Mouse (Mus musculus) ES-E14 (cell line): ENCODE data around the gene Scn11a. TPM values are rescaled to one million over a fixed set of nuclear protein-coding genes. Genes with fewer than 3 reads are reported as not detected.

ENCODE experiments used
- DNase-seq: peaks from one replicate; pipeline ENCODE4 v3.0.0-alpha.2; 2013; ENCODE audit warnings: low read depth, low spot score
- H3K27ac ChIP-seq: 2 replicates; pipeline ENCODE4 v1.5.1; 2012; ENCODE audit warnings: low read depth, mild to moderate bottlenecking, low read length, moderate library complexity, mixed read lengths; ENCODE audit not compliant: poor library complexity, insufficient read depth, severe bottlenecking
- H3K36me3 ChIP-seq: 2 replicates; pipeline ENCODE4 v1.6.1; 2012; ENCODE audit warnings: mild to moderate bottlenecking, low read length, moderate library complexity, mixed read lengths; ENCODE audit not compliant: control insufficient read depth, poor library complexity, insufficient read depth, severe bottlenecking
- H3K4me1 ChIP-seq, 2 experiments: fragments of 150-350 bp in 1 of 2; sonication (generic) in 1 of 2; 2 replicates each; pipeline ENCODE4 v1.6.1; 2012; ENCODE audit warnings: low read length in 2 of 2, mild to moderate bottlenecking in 1 of 2, mixed read lengths in 1 of 2; ENCODE audit not compliant: control insufficient read depth in 2 of 2, insufficient read depth in 2 of 2, poor library complexity in 1 of 2
- H3K4me3 ChIP-seq, 2 experiments: fragments of 150-350 bp in 1 of 2; sonication (generic) in 1 of 2; 2 replicates each; pipeline ENCODE4 v1.5.1; 2012; ENCODE audit warnings: low read length in 2 of 2, low read depth in 1 of 2, mild to moderate bottlenecking in 1 of 2, mixed read lengths in 1 of 2; ENCODE audit not compliant: insufficient read depth in 1 of 2, poor library complexity in 1 of 2, severe bottlenecking in 1 of 2
- H3K9ac ChIP-seq: 2 replicates; pipeline ENCODE4 v1.6.1; 2012; ENCODE audit warnings: low read depth, mild to moderate bottlenecking, low read length, mixed read lengths; ENCODE audit not compliant: poor library complexity, insufficient read depth, severe bottlenecking
- H3K9me3 ChIP-seq: fragments of 150-350 bp; sonication (generic); 2 replicates; pipeline ENCODE4 v1.6.1; 2012; ENCODE audit warnings: low read depth, mild to moderate bottlenecking, low read length; ENCODE audit not compliant: control insufficient read depth, insufficient read depth
- CHD2 ChIP-seq: IDR thresholded peaks from 2 replicates; pipeline ENCODE4 v1.6.1; 2014; ENCODE audit warnings: mild to moderate bottlenecking, low read depth, low read length, inconsistent platforms
- HCFC1 ChIP-seq: IDR thresholded peaks from 2 replicates; pipeline ENCODE4 v1.6.1; 2012; ENCODE audit warnings: low read length, inconsistent platforms, borderline replicate concordance; ENCODE audit not compliant: insufficient read depth
- MAFK ChIP-seq: IDR thresholded peaks from 2 replicates; pipeline ENCODE4 v1.6.1; 2014; ENCODE audit warnings: mild to moderate bottlenecking, low read depth, low read length, inconsistent platforms; ENCODE audit not compliant: insufficient read depth
- ZC3H11A ChIP-seq: IDR thresholded peaks from 2 replicates; pipeline ENCODE4 v1.6.1; 2012; ENCODE audit warnings: low read depth, mild to moderate bottlenecking, inconsistent platforms, low read length, borderline replicate concordance
- ZNF384 ChIP-seq: IDR thresholded peaks from 2 replicates; pipeline ENCODE4 v1.6.1; 2012; ENCODE audit warnings: low read depth, low read length, inconsistent platforms
- in situ Hi-C, 2 experiments: fragments of 600-800 bp; cut with MboI; formaldehyde crosslinking; loops; one replicate each; pipeline ENCODE4 v1.15.1; 2025; ENCODE audit warnings: low sequenced_read_pairs in 2 of 2, inconsistent platforms in 1 of 2; ENCODE audit not compliant: unreplicated experiment in 2 of 2
- total RNA-seq: library from RNA; depleted of rRNA; stranded (reverse); fragments of 300-350 nt; gene quantifications from 2 replicates; pipeline ENCODE4 v1.2.3, GENCODE M21; 2012

Scn11a gene
- total RNA-seq, 1 experiment: 0.18 TPM

DNA sequence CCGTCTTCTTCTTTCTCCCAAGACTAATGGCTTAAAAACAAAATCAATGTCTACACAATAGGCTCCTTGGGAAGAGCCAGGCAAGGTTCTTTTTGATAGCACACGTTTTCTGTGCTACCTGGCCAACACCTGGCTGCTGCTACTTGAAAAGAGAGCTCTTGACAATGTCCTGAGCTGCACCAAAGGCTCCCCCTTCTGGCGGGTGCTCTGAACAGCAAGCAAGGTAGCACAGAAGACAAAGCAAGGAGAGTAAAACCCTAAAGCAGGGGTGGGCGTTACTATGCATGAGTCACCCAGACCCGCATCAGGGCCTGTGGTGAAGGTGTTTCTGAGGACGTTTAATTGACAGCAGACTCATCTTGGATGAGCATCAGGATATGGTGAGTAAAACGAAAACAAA, 56.7 kb downstream of the Scn11a start:
- peak; percentile 75 for DNase-seq
- Histone ChIP-seq H3K27ac (no peak overlapping the region), H3K9ac (no peak overlapping the region)

DNA sequence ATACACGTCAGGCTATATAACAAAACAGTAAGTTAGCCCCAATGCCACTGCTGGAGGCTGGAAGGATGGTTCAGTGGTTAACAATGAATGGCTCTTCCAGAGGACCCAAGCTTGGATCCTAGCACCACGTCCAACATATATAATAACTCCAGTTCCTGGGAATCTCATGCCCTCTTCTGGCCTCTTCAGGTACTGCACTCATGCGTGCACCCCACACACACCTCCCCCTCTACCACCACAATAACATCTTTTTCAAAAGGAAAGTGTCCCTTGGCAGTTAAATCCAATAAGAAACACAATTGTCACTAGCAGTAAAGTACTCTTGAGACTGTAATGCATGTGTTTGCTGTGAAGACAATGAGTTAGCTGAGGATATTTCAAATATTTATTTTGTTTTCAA, 65.0 kb downstream of the Scn11a start:
- H3K4me3 ChIP-seq: no peak overlapping the region
- peak; percentile 9 for DNase-seq
- H3K36me3 ChIP-seq: no peaks in the 10 kb centered on the region
- H3K27ac ChIP-seq: no peak overlapping the region
- H3K9me3 ChIP-seq: no peaks in the 10 kb centered on the region
- no peak overlapping the region for H3K9ac ChIP-seq
- in situ Hi-C loops: no loop called here
- no peaks in the 10 kb centered on the region for H3K4me1 ChIP-seq
- no peak for TF ChIP-seq ZNF384
- no peak for TF ChIP-seq MAFK
- TF ChIP-seq CHD2: no peak
- TF ChIP-seq HCFC1: no peak
- TF ChIP-seq ZC3H11A: no peak

More for the DNA sequence above, 56.7 kb downstream of the Scn11a start:
- H3K4me3 ChIP-seq: no peak overlapping the region
- H3K4me1 ChIP-seq: no peaks in the 10 kb centered on the region
- H3K36me3 ChIP-seq: no peaks in the 10 kb centered on the region
- in situ Hi-C loops: no loop called here
- no peaks in the 10 kb centered on the region for H3K9me3 ChIP-seq
- TF ChIP-seq HCFC1 (no peak), ZC3H11A (peak; percentile 69; the same call in 1 of the 2 replicates)

DNA sequence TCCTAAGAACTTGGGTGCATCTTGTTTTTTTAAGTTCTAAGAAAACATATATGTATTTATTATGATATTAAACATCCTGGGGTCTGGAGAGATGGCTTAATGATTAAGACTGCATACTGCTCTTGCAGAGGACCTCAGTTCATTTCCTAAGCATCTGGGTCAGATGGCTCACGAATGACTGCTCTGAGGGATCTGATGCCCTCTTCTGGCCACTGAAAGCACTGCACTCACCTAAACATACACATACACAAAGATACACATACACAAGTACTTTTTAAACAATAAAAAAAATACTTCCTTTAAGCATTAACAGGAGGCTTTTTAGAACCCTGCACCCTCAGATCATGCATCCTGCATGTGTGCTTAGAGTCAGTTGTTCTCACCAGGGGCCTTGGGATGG, 65.8 kb downstream of the Scn11a start:
- Histone ChIP-seq H3K4me3 (no peak overlapping the region), H3K9me3 (no peaks in the 10 kb centered on the region), H3K9ac (no peak overlapping the region), H3K4me1 (no peaks in the 10 kb centered on the region), H3K36me3 (no peaks in the 10 kb centered on the region), H3K27ac (no peak overlapping the region)
- in situ Hi-C loops: no loop called here
- TF ChIP-seq CHD2: no peak
- no peak for TF ChIP-seq ZC3H11A
- TF ChIP-seq ZNF384: no peak
- TF ChIP-seq HCFC1: no peak
- TF ChIP-seq MAFK: no peak
- no peak for DNase-seq

DNA sequence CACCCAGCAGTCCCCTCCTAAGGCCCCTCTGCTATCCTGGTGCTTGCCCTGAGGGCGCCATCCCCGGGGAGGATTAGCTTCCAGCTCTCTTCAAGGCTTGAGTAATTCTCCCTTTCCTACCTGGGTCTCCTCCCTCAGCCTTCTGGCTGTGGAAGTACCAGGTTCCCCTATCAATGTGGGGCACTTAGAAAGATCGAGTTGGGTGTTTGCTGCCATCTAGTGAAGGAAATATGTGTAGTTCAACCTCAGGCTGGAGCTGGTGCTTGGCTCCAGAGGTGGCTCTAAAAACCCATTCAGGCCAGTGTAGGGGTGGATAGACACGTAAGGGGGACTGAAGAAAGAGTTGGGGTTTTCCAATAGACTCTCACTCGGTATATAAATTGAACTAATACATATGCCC, 73.7 kb downstream of the Scn11a start:
- Histone ChIP-seq H3K9me3 (no peaks in the 10 kb centered on the region), H3K36me3 (no peaks in the 10 kb centered on the region), H3K27ac (no peak overlapping the region), H3K4me3 (no peak overlapping the region), H3K4me1 (no peaks in the 10 kb centered on the region), H3K9ac (no peak overlapping the region)
- TF ChIP-seq ZNF384: no peak
- TF ChIP-seq MAFK: no peak
- no peak for TF ChIP-seq HCFC1
- peak; percentile 38; the same call in 1 of the 2 replicates for TF ChIP-seq ZC3H11A
- TF ChIP-seq CHD2: no peak
- in situ Hi-C loops: no loop called here
- DNase-seq: peak; percentile 35

DNA sequence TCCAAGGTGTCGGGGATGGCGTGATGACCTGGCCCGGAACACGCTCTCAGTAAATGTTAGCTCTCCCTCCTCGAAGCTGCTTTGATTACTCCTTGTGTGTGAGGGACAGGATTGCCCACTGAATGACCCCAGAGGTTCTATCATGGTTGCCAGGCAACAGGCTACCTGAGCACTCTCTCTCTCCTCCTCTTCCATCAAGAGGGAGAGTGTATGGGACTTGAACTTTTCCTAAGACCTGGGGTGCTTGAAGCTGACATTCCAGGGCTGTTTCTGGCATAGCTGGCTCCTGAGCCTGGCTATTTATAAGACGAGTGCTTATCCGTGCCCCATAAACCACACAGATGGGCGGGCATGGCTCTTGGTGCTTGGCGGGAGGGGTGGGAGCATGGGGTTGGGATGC, 76.1 kb downstream of the Scn11a start:
- no peak overlapping the region for H3K4me3 ChIP-seq
- H3K9ac ChIP-seq: no peak overlapping the region
- TF ChIP-seq MAFK: no peak
- TF ChIP-seq HCFC1: no peak
- no peak for TF ChIP-seq CHD2
- TF ChIP-seq ZNF384: no peak
- TF ChIP-seq ZC3H11A: no peak
- in situ Hi-C loops: no loop called here
- H3K27ac ChIP-seq: no peak overlapping the region
- H3K9me3 ChIP-seq: no peaks in the 10 kb centered on the region
- no peak for DNase-seq
- no peaks in the 10 kb centered on the region for H3K4me1 ChIP-seq
- H3K36me3 ChIP-seq: no peaks in the 10 kb centered on the region
